Mouse (Mus musculus) spleen, postnatal 4 days (tissue): ENCODE measurements at regions not wholly inside any gene's neighbourhood (a gene's known extent, or its start where the extent isn't known, plus 50 kb on each side); places are given as distances from the start of the nearest gene placed in this dataset.
"Not testable (repeated sequence)": the region's sequence is repeated elsewhere in the genome, so short reads cannot be mapped to it uniquely, and the experiment has no call there.

Source experiments
- DNase-seq, 2 experiments: peaks; one replicate each; pipeline ENCODE4 v3.0.0; 2022; ENCODE audit warnings: low spot score in 2 of 2

- no peak for DNase-seq
Observed at GRCm38 (mm10) chr2:78418561-78419338, 449.2 kb upstream of the Ube2e3 start.

- DNase-seq: no peak
Observed at GRCm38 (mm10) chr2:78416574-78417109, 451.3 kb upstream of the Ube2e3 start.

GRCm38 (mm10) chr2:78412985-78413384, 454.9 kb upstream of the Ube2e3 start:
- no peak for DNase-seq

GRCm38 (mm10) chr2:78403890-78404289, 457.7 kb upstream of the Cwc22 start:
- DNase-seq: no peak

DNA sequence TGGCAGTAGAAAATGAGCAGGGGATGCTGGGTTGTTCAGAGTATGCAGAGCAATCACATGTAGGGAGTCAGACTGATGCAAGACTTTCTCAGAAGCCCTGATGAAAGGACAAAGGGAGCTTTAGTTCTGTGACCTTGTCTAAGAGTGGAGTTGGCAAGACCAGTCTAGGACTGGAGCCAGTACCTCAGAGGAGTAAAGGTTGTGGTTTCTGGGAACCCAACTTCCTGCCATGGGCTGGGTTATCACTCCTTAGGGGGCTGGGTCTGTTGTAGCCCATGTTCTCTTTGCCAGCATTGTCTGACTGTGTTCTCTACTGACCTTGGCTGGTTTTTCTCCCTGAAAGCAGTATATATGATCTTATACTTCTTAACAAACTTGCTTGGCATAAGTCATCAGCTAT, 453.1 kb upstream of the Cwc22 start:
- DNase-seq: no peak

GRCm38 (mm10) chr2:78396924-78397323, 450.7 kb upstream of the Cwc22 start:
- DNase-seq: no peak

DNA sequence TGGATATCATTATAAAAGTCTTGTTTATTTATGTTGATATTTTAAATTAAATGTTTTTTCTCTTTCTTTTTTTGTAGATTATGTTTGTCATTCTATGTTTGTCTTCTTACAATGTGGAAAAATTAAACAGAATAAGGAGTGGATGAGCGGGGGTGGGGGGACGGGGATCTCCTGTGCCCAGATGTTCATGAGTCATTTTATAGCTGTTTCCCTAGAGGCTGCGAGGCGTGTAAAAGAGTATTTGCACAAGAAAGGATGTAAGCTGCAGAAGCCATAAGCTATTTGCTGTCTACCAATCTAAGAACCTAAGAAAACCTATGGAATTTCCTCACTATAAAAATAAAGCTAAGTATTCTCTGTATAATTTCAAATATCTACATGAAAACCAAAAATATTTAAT, 446.9 kb upstream of the Cwc22 start:
- no peak for DNase-seq

DNA sequence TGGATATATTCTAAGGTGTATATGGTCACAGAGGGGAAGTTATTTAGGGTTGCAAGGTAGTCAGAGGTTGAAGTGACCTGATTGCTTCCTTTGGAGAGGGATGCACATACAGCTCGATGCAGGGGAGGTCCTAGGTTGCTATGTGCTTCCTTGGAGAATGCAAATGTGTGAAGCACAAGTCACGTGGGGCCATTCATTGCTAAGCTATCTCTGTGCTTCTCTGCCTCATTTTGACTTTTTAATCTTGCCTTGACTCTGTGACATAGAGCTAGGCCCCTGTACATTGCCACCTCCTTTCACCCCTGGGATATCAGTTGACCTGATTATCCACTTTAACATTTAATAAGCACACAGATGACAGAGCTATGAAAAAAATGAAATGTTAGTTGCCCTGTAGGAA, 446.2 kb upstream of the Cwc22 start:
- no peak for DNase-seq

DNA sequence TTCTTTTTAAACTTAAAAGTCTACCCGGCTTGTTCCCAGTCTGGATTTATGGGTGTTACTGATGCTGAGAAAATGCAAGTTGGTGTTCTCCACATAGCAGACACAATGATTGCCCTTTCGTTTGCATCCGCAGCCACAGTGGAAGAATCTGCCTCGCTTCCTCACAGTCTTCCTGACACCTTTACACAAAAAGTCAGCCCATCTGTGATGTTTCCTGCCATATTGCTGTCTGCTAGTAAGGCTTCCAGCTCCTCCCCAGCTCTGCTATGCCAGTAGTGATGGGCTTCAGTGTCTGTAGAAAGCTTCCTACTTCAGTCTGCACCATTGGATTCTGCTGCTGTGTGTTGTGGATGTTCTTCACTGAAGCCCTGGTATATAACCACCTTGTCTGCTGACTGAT, 441.8 kb upstream of the Cwc22 start:
- DNase-seq: no peak

GRCm38 (mm10) chr2:78381234-78381633, 435.1 kb upstream of the Cwc22 start:
- DNase-seq: no peak

- DNase-seq: no peak
Observed at GRCm38 (mm10) chr2:78331736-78332475, 385.7 kb upstream of the Cwc22 start.

DNA sequence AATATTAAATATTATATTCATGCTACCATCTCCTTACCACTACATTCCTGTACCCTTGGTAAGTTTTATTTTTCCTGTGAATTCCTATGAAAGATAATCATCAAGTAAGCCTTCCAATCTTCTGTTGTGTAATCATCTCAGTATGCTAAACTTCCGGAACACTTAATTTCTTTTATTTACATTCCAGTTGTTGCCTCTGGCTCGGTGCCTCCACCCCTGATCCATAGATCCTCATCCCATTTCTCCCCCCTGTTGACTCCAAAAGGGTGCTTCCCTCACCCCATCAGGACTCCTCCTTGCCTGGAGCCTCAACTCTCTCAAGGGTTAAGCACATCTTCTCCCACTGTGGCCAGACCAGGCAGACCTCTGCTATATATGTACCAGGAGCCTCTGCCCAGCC, 379.9 kb upstream of the Cwc22 start:
- DNase-seq: no peak

GRCm38 (mm10) chr2:78322216-78322965, 376.2 kb upstream of the Cwc22 start:
- DNase-seq: no peak

DNA sequence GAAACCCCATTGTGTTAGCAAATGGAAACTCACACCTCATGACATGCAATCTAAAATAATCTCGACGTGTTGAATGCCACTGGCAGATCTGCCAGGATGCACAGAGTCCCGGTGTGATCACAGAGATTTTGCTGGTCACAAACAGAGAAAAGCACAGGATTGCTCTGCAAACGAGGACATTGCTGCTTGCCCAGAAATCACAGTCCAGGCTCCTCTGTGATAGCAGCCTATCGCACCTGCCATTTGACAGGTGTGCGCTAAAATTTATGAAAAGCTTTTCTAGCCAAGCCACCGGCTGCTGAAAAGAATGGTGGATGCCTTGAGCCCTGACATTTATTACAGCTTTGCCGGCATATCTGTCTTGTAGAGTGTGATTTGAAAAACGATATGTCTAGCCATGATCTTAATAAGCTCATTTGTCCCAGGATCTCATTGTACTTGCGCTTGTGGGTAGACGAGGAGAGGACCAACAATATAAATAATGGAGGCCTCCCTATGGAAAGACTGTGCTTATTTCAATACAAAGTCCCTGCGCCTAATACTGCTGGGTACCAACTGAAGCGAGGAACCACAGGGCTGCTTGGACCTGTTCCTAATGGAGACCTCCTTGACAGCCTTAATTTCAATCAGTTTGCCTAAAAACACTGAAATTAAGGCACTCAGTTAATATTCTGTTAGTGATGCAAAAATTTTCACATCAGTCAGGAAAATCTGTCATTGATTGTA, 365.8 kb upstream of the Cwc22 start:
- no peak for DNase-seq

- no peak for DNase-seq
Observed at GRCm38 (mm10) chr2:78309361-78309760, 363.2 kb upstream of the Cwc22 start.

DNA sequence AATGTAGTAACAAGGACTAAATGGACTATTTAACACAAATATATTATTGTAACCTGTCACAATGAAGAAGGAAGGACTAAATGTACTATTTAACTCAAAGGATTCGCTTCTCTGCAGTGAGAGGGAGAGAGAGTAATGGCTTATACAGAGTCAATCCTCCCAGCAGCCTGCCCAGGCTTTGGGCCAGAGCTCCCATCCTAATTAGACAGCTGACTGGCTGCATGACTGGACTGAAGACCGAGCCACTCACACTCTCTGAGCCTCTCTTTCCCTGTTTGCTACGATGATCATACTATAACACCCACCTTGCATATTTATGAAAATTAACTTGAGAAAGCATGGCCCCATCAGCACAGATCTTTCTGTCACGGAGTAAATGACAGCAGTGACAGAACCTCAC, 360.7 kb upstream of the Cwc22 start:
- no peak for DNase-seq

DNA sequence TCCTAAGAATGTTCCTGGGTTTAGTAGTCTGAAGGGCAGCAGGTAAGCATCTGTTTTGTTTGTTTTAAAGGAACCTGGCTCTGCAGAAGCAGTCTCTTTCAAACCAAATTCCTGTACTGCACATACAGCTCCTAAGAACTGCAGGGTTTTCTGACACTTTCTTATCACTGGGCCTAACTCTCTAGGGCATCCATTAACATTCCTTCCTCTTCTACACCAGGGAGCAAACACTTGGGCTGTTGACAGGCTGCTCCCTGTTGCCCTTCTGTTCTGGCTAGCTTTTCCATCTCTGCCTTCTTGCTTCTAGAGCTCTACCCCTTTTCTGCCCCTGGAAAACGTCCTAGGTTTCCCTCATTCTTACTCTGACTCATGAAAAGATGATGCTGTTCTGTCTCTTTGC, 345.5 kb upstream of the Cwc22 start:
- no peak for DNase-seq

GRCm38 (mm10) chr2:78284806-78285205, 338.6 kb upstream of the Cwc22 start:
- no peak for DNase-seq

GRCm38 (mm10) chr2:78283605-78284004, 337.4 kb upstream of the Cwc22 start:
- no peak for DNase-seq

DNA sequence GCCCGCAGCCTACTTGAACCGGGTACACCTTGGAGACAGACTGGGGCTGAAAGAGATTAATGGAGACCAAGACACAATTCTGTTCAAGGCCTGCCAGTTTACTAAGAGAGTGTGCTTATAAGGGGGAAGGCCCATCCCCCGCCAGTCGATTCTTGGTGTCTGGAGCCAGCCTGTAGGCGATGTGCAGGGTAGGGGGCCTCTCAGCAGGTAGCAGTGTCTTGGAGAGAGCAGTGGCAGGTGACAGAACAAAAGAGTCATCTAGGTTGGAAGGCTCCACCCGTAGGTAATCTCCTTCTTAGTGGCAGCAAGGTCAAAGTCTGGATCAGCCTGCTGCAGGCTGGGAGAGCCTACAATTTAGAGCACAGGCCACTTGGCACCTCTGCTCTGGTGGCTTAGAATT, 335.7 kb upstream of the Cwc22 start:
- not testable (repeated sequence) for DNase-seq

DNA sequence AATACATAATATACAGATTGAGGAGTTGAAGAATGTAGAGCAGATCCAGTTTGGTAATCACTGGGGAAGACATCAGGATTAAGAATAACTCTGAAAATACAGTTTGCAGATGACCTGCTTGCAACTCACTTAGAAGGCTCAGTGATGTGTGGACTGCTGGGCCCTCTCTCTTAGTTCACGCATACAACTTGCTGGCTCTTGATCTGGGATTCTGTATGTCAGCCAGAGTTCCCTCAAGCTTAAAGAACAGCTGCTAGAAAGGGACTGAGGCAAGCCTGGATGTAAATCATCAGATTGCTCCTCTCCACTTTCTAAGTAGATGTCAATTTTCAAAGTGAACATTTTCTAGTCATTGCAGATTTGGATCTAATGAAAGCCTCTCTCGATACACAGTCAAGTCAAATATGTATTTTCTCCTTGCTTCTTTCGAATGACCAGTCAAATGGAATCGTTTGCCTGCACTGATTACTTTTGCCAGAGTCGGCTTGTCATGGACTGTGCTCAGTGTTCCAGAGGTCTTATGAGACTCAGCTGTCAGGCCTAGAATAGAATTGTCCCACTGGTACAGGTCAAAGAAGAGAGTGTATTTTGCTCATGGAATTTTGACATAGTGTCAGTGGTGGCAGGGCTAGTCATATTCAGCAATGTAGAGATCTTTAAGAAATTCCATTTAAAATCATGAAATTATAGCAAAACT, 334.2 kb upstream of the Cwc22 start:
- DNase-seq: no peak
